Mouse (Mus musculus) thymus, postnatal 0 days (tissue): Measurements from ENCODE around the gene Camk1d. TPM values are rescaled to one million over a fixed set of nuclear protein-coding genes. Genes with fewer than 3 reads are reported as not detected.

Experiments
- DNase-seq: peaks from one replicate; pipeline ENCODE4 v3.0.0-alpha.2; 2015; ENCODE audit warnings: low spot score
- polyA plus RNA-seq: library from polyadenylated mRNA; unstranded; fragments of >200 nt; fragmentation: Nextera tagmentation; extraction: Ambion mirVana; gene quantifications from 2 replicates; pipeline ENCODE4 v1.2.1, GENCODE M21; 2015

Gene Camk1d
- polyA plus RNA-seq, 1 experiment from 2014 or later, result 14.4 TPM

DNA sequence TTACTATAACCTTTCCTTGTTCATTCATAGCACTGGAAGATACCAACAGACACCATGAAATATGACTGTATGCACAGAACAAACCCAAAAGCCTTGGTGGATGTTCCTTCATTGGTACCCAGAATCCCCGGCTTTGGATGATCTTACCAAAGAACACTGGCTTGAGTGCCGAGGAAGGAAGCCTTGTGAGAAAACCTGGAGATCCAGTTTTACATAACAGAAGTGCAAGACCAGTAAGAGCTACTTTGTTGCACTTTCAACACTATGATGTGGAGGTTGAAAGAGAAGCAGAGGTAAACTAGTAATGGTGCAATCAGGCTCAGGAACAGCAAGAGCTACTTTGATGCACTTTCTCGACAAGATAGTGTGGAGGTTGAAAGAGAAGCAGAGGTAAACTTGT lies 234.4 kb downstream of the Camk1d start:
- DNase-seq, result no peak

DNA sequence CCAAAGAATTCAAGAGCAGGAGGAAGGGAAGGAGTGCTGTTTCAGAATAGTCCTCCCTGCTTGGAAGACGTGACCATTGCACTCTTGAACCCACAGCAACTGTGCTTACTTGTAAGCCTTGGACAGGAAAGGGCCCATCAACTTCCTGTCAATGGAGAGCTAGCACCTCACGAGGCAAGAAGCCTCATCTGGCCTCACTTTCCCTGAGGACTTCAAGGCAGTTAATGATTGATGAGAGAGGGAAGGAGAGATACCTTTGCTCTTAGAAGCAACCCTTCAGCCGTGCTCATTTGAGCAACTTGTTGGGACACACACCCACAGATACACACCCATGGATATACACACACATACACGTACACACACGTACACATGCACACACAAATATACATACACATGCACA lies 235.6 kb downstream of the Camk1d start:
- no peak for DNase-seq

DNA sequence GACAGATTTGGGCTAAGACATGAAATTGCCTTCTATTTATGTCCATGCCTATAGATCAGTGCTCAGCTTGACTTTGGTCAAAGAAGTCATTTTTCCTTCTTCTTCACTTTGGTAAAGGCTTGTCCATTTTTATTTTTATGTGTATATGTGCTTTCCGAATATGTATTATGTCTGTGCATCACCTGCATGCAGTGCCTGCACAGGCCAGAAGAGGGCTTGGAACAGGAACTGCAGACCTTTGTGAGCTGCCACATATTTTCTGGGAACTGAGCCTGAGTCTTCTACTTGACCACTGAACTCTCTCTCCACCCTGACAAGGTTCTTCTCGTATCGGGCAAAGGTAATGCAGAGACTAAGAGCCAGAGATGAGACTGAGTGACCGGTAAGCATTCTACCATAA lies 236.1 kb downstream of the Camk1d start:
- peak; percentile 16 for DNase-seq

DNA sequence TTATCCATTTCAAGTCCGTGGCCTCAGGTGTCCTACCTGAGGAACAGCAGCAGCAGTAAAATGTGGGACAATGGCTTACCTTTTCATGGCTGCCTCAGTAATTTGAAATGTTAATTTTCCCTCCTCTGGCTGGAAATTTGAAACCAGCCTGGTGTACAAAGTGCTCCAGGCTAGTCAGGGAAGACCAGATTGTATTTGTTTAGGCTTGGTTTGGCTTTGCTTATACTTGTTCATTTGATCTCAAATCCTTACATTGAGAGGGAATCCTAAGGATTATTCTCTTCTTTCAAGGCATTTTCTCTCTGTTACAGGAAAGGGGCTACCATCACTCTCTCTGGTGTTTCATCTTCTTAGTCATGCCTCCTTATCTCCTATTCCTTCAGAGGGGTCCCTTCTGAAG lies 236.8 kb downstream of the Camk1d start:
- no peak for DNase-seq

DNA sequence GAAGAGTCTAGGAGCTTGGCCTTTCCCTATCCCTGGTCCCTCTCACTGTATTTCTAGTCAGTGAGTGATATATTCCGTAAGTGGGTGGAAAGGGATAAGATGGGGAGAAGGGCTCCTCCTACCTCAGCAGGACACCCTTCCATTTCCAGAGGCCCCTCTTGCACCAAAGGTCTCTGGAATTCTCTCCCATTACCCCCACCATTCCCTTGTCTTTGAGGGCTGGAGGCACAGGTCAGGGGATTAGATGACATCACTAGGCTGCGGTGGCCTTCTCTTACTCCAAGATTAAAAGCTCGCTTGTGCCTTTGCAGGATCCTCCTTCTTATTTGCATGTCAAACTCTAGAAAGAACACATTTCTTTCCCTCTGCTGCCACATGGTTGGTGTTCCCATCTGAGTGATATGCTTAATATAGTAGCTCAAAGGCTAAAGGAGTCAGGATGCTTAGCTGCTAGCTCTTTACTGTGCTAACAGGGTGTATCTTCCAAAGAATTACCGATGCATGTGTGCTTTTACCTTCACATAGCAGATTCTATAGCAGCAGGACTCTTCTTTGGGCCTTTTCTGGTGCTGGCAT lies 244.9 kb downstream of the Camk1d start:
- no peak for DNase-seq

DNA sequence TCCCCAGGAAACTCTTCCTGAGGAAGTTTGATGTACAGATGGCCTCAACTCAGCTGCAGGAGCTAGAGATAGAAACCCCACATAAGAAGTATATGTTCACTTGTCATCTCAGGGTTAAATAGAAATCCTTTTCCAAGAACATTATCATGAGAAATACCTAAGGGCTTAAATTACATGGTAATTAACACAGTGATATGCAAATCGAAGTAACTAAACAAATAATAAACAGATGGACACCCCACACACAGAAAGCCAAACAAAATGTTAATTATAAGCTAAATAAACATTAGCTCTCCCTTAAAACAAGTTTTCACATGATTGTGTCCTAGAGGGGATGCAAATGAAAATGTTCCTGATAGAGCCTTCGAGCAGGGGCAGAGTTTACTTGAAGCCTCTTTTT lies 246.8 kb downstream of the Camk1d start:
- DNase-seq, result no peak

DNA sequence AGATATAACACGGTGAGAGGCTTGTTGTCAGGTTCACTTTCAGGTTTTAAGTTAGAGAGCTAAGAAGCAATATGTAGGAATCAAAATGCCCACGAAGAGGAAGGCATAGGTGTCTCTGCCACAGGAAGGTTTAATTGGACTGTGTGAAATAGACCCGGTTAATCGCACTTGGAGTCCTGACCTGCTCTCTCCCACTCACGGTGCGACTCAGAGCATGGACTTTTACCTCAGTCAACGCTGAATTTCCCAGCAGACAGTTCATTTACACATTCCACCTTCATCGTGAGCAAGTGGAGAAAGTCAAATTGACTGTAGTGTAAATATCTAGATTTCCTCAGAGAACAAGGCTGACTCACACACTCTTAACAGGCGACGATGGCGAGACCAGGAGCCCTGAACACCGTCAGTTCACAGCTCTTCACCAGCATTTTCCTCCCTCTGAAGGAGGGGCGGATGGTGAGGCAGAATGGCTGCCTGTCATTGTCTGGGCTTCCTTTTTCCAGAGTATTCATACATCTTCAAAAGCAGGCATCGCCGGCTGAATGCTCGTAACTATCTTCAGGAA lies 255.6 kb downstream of the Camk1d start:
- no peak for DNase-seq

DNA sequence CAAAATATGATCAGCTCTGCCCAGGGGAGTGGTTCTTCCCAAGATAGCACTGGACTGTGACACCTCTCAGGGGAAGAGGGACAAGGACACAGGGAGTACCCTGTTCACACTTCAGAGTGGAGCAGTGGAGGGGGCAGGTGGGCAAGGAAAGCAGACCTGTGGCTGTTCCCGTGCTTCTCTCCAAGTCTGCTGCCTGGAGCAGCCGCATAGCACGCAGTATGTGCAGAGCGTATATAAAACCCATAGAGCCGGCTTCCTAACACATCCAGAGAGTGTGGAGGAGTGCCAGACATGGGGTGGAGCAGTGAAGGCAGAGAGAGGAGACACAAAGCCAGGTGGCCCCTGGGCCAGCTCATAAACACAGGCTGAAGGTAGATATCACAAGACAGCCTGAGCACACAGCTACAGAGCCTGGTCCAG lies 256.2 kb downstream of the Camk1d start:
- DNase-seq, result no peak

DNA sequence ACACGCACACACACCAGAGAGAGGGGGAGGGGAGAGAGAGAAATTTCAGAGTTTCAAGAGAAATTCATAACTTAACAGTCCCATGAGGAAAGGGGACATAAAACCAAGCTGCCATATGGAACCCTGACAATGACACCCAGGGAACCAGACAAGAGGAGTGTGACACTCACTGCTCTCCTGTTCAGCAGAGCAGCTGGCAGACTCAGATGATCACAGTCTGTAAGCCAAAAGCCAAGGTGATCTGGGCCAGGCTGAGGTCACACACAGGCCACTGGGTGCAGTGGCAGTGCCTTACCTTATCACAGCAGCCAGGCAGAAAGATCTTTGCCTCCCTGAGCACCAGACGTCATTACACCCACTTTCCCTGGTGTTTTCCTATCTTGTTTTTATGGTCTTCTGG lies 258.2 kb downstream of the Camk1d start:
- DNase-seq, result no peak

DNA sequence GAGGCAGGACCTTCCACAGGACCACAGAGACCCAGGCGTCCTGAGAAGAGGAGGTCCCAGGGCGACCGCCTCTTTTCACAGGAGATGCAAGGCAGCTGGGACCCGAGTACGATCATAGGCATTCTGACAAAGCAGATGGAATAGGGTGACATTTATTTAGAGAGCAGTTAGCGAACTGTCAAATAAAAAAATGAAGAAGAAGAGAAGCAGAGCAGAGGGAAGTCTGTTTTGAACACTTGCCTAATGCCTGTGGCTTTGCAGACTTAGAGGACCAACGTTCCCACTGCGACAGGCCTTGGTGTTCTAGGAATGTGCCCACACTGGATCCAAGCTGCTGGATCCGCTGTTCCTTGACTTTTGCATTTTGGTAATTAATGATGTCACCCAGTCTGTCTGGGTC lies 259.5 kb downstream of the Camk1d start:
- no peak for DNase-seq

DNA sequence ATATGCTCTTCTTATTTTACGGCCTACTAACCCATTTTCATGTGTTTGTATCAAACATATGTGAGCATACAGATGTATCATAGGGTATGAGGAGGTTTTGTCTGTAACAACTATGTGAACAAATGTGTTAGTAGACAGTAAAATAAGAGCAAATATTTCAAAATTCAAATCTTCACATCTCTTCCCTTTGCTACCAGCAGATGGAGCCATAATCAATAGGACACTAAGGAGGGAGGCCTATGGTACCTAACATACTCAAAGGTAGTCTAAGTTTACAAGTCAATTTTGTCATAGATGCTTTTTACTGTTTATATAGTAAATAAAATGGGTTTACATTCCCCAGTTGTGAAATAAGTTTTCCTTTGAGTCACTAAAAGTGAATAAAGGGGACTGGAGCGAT lies 262.7 kb downstream of the Camk1d start:
- DNase-seq, result peak; percentile 63

DNA sequence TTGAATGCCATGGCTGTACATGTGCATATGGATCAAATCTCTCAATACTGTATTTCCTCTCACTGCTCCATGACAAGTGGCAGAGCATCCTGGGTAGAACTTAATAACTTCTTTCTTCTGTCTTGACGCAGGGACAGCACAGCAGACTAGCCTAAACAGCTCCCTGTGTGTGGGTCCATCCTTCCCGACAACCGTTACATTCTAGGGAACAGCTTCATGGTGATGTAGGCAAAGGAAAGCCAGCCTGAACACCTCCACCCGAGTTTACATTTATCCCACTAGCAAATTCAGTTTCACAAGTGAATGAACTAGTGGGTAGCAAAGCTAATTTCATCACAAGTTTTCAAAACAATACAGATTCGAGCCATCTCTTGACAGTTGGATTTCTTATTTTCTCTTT lies 269.0 kb downstream of the Camk1d start:
- no peak for DNase-seq

DNA sequence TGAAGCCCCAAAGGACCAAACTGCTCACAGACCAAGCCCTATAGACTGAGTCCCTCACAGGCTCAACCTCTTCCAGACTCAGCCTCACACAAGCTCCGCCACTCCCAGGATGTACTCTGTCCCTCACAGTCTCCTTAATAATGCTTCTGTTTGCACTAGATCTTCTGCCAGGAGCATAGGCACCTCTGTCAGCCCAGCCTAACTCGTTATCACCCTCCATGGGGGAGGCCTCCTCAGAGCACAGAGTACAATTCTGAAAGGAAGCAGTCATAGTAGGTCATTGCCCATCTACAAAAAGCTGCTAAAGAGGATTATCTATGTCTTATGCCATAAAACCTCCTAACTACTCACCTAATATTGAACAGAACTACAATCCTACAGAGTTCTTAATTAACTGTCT lies 276.6 kb downstream of the Camk1d start:
- no peak for DNase-seq

DNA sequence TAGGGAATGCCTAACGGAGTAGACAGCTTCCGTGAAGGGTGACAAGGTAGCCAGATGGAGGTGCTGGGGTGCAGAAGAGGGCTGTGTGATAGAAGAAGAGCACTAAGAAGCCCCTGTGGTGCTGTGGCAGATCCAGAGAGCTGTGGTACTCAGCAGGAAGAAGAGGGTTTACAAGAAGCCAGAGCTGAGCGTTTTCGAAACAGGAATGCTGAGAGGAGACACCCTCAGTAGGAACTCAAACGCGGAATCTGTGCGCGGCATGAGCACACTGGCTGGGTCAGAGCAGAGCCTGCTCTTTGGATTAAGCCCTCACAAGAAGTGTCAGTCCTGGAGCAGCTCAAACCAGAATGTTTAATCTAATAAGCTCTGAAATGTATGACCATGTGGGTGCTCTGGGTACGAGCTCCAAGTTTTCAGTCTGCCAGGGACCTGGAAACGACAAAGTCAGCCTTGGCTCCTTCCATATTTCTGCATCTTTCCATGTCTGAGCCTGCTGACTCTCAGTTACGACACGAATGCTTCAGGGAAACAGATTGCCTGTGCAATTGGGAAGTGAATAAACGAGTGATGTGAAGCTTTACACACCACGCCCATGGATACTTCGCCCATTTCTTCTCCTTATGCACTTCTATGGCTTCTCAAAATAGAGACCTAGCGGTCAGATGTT lies 278.6 kb downstream of the Camk1d start:
- DNase-seq, result no peak

DNA sequence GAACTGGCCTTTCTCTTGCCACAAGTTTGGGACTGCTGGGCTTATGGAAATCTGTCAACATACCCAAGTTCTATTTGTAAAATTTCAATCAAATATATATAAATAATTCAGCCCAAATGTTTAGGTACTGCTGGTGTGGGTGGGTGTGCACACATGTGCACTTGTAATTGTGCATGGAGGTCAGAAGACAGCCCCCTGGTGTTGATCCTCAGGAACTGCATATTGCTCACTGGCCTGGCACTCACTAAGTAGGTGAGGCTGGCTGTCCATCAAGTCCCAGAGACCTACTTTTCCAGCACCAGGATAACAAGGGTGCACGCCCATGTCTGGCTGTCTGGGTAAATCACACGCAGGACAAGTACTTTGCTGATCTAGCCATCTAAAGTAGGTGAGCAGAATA lies 283.0 kb downstream of the Camk1d start:
- peak; percentile 60 for DNase-seq

DNA sequence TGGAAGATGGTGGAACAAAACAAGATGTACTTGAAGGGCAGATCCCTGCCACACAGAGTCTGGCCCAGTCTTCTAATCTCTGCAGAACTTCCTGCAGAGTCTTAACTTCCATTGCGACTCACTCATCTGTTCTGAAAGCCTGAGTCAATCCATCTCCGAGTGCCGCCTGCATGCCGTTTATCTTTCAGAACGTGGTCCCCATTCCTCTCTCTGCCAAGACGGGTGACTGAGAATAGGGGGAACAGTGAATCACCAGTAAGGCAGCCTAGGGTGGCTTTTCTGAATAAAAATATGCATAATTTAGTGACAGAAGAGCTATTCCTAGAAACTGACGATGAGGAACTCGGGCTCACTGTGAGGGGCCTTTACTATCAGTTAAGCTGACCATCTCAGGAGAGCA lies 284.4 kb downstream of the Camk1d start:
- no peak for DNase-seq

DNA sequence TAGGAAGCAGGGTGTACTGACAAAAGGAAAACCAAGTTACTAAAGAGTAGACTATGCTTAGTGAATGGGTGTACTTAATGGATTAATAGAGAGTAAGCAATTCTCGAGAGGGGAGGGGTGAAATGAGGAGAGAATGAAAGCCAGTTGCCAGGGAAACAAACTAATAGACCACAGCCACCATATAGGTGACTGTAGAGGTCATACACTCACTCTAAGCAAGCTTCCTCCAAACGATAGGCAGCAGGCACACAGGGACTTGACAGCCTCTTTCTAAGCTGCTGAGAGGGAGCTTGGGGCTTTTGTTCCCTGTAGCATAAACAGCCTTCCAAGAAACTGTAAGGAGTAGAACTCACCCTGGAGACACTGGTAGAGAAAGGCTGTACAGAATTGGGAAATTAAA lies 288.2 kb downstream of the Camk1d start:
- DNase-seq, result no peak

DNA sequence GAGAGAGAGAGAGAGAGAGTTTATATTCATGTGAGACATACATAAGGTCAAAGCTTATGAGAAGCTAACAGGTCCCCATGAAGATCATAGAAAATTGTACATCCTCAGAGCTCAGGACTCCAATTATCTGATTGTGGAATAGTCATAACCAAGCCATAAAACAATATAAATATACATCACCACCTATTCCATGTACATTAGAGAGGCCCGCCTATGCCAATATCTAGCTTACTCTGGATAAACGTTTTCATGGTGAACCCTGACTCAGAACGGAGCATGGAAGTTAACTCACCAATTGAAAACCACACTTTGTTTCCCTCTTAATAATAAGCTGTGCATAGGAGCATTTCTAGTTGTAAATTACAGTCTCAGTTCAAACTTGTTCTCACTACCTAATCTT lies 288.7 kb downstream of the Camk1d start:
- no peak for DNase-seq

DNA sequence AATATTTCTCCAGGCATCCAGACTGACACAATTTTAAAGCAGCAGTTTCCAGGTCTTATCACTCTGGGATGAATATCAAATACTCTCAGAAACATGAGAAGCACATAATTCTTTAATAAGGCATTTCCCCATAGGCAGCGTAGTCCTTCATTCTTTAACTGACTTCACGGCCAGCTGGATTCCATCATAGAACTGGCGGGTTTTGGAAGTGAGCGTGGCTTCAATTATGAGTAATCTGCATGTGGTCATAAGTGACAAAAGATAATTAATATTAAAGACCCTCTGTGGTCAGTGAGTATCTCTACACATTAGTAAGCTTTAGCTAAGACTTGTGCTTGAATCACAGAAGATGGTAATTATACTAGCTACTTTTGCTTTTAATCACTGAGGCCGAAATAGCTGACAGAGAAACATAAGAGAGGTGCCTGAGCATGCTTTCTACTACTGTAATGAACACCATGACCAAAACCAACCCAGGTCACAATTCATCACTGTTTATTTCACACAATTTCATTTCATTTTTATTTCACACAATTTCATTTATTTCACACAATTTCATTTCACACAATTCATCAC lies 293.6 kb downstream of the Camk1d start:
- no peak for DNase-seq

DNA sequence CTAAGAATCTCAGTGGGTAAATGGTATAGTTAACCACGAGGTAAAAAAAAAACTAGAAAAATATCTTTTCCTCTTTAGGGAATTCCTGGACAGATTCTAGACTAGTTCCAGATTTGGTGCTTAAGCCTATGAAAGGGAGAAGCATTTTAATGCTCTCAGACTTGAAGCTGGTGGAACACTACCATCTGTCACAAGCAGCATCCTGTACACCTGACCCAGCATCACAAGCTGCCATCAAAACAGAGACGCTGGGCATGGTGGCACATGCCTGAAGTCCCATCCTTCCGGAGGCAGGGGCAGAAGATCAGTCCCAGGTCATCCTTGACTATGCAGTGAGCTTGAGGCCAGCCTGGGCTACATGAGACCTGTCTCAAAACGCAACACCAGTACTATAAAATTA lies 295.5 kb downstream of the Camk1d start:
- no peak for DNase-seq

DNA sequence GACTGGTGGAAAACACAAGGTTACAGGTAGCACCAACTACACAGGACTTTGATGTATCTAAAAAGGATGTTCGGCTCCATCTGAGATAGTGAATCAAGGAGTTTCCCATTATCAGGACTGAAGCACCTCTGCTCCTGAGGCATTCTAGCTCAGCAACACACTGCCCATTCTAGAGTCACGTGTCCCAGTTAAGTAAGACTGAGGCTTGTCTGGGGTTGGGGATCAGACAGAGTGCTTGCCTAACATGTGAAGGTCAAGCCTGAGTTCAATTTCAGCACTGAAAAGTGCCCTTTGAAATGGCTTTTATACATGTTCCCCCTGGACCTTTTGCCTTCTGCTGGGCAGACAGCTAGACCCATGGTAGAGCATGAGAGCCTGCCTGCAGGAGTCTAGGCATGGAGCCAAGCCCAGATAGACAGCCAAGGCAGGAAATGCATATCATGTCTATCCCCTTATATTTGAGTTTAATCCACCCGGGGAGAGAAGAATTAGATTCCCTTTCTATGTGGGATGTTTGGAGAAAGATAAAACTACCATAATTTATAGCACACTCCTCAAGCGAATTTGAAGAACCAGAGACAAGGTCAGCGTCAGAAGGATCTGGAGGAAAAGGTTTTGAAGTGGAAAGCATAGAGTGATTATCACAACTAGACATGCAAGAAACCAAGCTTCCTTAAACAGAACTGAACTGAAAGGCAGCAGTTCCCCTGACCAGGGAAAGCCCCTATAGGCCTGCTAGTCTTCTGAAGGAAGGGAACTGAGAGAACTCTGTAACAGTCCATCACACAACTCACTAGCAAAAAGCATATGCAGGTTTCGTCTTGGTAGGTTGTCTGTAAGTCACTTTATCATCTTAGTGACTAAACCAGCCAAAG lies 296.9 kb downstream of the Camk1d start:
- no peak for DNase-seq

DNA sequence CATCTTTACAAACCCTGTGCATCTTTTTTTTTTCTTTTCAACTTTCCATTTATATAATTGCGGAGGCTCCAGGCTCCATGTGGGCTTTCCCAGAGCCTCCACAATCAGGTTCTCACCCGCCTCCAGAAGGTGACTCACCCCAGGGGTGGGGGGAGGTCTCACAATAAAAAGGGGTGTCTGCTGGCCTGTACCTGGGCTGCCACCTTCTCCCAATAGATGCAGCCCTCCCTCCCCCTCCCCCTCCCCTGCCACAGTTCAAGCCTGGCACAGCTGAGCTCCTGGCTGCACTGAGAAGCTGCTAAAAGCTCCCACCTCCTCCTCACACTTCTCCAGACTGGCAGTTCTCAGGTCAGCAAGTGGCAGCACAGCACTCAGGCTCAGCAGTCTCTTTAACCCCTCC lies 302.5 kb downstream of the Camk1d start:
- DNase-seq, result no peak
